Mouse (Mus musculus) CH12.LX (cell line): ENCODE measurements at regions not wholly inside any gene's neighbourhood (a gene's known extent, or its start where the extent isn't known, plus 50 kb on each side); places are given as distances from the start of the nearest gene placed in this dataset.

Experiments
- DNase-seq: peaks from one replicate; pipeline ENCODE4 v3.0.0-alpha.2; 2013; ENCODE audit errors: extremely low read depth
- H3K27ac ChIP-seq: 2 replicates; pipeline ENCODE4 v1.5.1; 2012; ENCODE audit warnings: low read depth, mild to moderate bottlenecking, control low read depth, moderate library complexity; ENCODE audit not compliant: insufficient read depth
- H3K27me3 ChIP-seq: replicated peaks from 2 replicates; pipeline ENCODE3; 2012; ENCODE audit warnings: inconsistent platforms
- H3K36me3 ChIP-seq, 2 experiments: replicated peaks in 1 of 2; 2 replicates each; pipeline versions ENCODE3 to v1.6.1; 2012; ENCODE audit warnings: inconsistent platforms in 1 of 2, low read length in 1 of 2, mild to moderate bottlenecking in 1 of 2, mixed read lengths in 1 of 2, moderate library complexity in 1 of 2; ENCODE audit not compliant: control insufficient read depth in 1 of 2, insufficient read depth in 1 of 2
- H3K4me1 ChIP-seq, 2 experiments: 2 replicates each; pipeline ENCODE4 v1.6.1; 2012; ENCODE audit warnings: inconsistent platforms in 1 of 2, moderate library complexity in 1 of 2; ENCODE audit not compliant: insufficient read depth in 2 of 2, control insufficient read depth in 1 of 2
- H3K4me2 ChIP-seq: 2 replicates; pipeline ENCODE4 v1.6.1; 2012; ENCODE audit warnings: low read depth, mild to moderate bottlenecking, control low read depth; ENCODE audit not compliant: poor library complexity, insufficient read depth, severe bottlenecking
- H3K4me3 ChIP-seq, 3 experiments: fragments of 150-350 bp in 1 of 3; sonication (generic) in 1 of 3; replicated peaks in 1 of 3; 2 replicates each; pipeline versions ENCODE3 to v1.5.1; 2011 to 2012; ENCODE audit warnings: low read depth in 2 of 3, low read length in 2 of 3, mild to moderate bottlenecking in 2 of 3, moderate library complexity in 2 of 3, control low read depth in 1 of 3, improper control_type of control experiment in 1 of 3, inconsistent platforms in 1 of 3, mixed read lengths in 1 of 3; ENCODE audit not compliant: poor library complexity in 1 of 3
- H3K79me2 ChIP-seq: replicated peaks from 2 replicates; pipeline ENCODE4 v1.6.1; 2012; ENCODE audit warnings: mild to moderate bottlenecking, moderate library complexity; ENCODE audit not compliant: control insufficient read depth, poor library complexity, insufficient read depth, severe bottlenecking; ENCODE audit errors: extremely low read depth
- H3K9ac ChIP-seq: 2 replicates; pipeline ENCODE4 v1.6.1; 2012; ENCODE audit warnings: low read depth, mild to moderate bottlenecking, control low read depth, moderate library complexity; ENCODE audit not compliant: insufficient read depth
- H3K9me3 ChIP-seq: replicated peaks from 2 replicates; pipeline ENCODE3; 2012; ENCODE audit warnings: low read length, inconsistent platforms, mixed read lengths
- CTCF ChIP-seq, 2 experiments: IDR thresholded peaks in 1 of 2; conservative IDR thresholded peaks in 1 of 2; 2 replicates each; pipeline ENCODE4 v1.5.1; 2011 to 2012; ENCODE audit warnings: low read depth in 2 of 2, low read length in 2 of 2, improper control_type of control experiment in 1 of 2, inconsistent platforms in 1 of 2, mild to moderate bottlenecking in 1 of 2, moderate library complexity in 1 of 2
- E2F4 ChIP-seq: IDR thresholded peaks from 2 replicates; pipeline ENCODE4 v1.6.1; 2011; ENCODE audit warnings: low read depth, low read length, improper control_type of control experiment; ENCODE audit not compliant: insufficient replicate concordance
- ELF1 ChIP-seq: IDR thresholded peaks from 2 replicates; pipeline ENCODE4 v1.6.1; 2014; ENCODE audit warnings: low read depth, mild to moderate bottlenecking, inconsistent platforms, low read length, improper control_type of control experiment
- EP300 ChIP-seq: IDR thresholded peaks from 2 replicates; pipeline ENCODE4 v1.6.1; 2011; ENCODE audit warnings: low read length, improper control_type of control experiment
- ETS1 ChIP-seq: conservative IDR thresholded peaks from 2 replicates; pipeline ENCODE4 v1.6.1; 2012; ENCODE audit warnings: low read depth, mild to moderate bottlenecking, inconsistent platforms, low read length, improper control_type of control experiment, moderate library complexity
- GABPA ChIP-seq: IDR thresholded peaks from 2 replicates; pipeline ENCODE4 v1.6.1; 2012; ENCODE audit warnings: low read depth, low read length, improper control_type of control experiment, inconsistent platforms; ENCODE audit not compliant: insufficient replicate concordance
- HCFC1 ChIP-seq: IDR thresholded peaks from 2 replicates; pipeline ENCODE4 v1.6.1; 2012; ENCODE audit warnings: low read depth, mild to moderate bottlenecking, inconsistent platforms, low read length, improper control_type of control experiment
- JUND ChIP-seq: conservative IDR thresholded peaks from 2 replicates; pipeline ENCODE4 v1.6.1; 2011; ENCODE audit warnings: low read depth, low read length, improper control_type of control experiment
- KAT2A ChIP-seq: IDR thresholded peaks from 2 replicates; pipeline ENCODE4 v1.6.1; 2012; ENCODE audit warnings: low read length, improper control_type of control experiment, inconsistent platforms; ENCODE audit not compliant: insufficient replicate concordance
- MAFK ChIP-seq: IDR thresholded peaks from 2 replicates; pipeline ENCODE4 v1.6.1; 2011; ENCODE audit warnings: low read length, improper control_type of control experiment; ENCODE audit not compliant: insufficient replicate concordance
- MAX ChIP-seq: IDR thresholded peaks from 2 replicates; pipeline ENCODE4 v1.6.1; 2011; ENCODE audit warnings: low read length, improper control_type of control experiment
- MAZ ChIP-seq: IDR thresholded peaks from 2 replicates; pipeline ENCODE4 v1.6.1; 2012; ENCODE audit warnings: low read depth, mild to moderate bottlenecking, inconsistent platforms, low read length, improper control_type of control experiment, moderate library complexity
- MEF2A ChIP-seq: IDR thresholded peaks from 2 replicates; pipeline ENCODE4 v1.6.1; 2014; ENCODE audit warnings: low read depth, mild to moderate bottlenecking, inconsistent platforms, low read length, improper control_type of control experiment, borderline replicate concordance
- MXI1 ChIP-seq: IDR thresholded peaks from 2 replicates; pipeline ENCODE4 v1.6.1; 2011; ENCODE audit warnings: mild to moderate bottlenecking, low read depth, low read length, improper control_type of control experiment
- NELFE ChIP-seq: IDR thresholded peaks from 2 replicates; pipeline ENCODE4 v1.6.1; 2011; ENCODE audit warnings: low read depth, low read length, improper control_type of control experiment
- NRF1 ChIP-seq: IDR thresholded peaks from 2 replicates; pipeline ENCODE4 v1.6.1; 2014; ENCODE audit warnings: low read depth, mild to moderate bottlenecking, inconsistent platforms, low read length, improper control_type of control experiment, moderate library complexity
- PAX5 ChIP-seq: IDR thresholded peaks from 2 replicates; pipeline ENCODE4 v1.6.1; 2012; ENCODE audit warnings: low read length, inconsistent platforms, mixed read lengths
- POLR2AphosphoS2 ChIP-seq: IDR thresholded peaks from 2 replicates; pipeline ENCODE4 v1.6.1; 2011; ENCODE audit warnings: low read depth, low read length, improper control_type of control experiment
- SIN3A ChIP-seq: IDR thresholded peaks from 2 replicates; pipeline ENCODE4 v1.6.1; 2012; ENCODE audit warnings: low read length, improper control_type of control experiment, inconsistent platforms
- TBP ChIP-seq: conservative IDR thresholded peaks from 2 replicates; pipeline ENCODE4 v1.6.1; 2011; ENCODE audit warnings: low read depth, low read length, improper control_type of control experiment
- TCF12 ChIP-seq: IDR thresholded peaks from 2 replicates; pipeline ENCODE4 v1.6.1; 2014; ENCODE audit warnings: low read depth, mild to moderate bottlenecking, inconsistent platforms, low read length, improper control_type of control experiment
- ZC3H11A ChIP-seq: IDR thresholded peaks from 2 replicates; pipeline ENCODE4 v1.6.1; 2012; ENCODE audit warnings: low read depth, mild to moderate bottlenecking, inconsistent platforms, low read length, improper control_type of control experiment
- ZKSCAN1 ChIP-seq: IDR thresholded peaks from 2 replicates; pipeline ENCODE4 v1.6.1; 2012; ENCODE audit warnings: low read depth, inconsistent platforms, low read length, improper control_type of control experiment, borderline replicate concordance
- ZMIZ1 ChIP-seq: IDR thresholded peaks from 2 replicates; pipeline ENCODE4 v1.6.1; 2012; ENCODE audit warnings: low read depth, mild to moderate bottlenecking, inconsistent platforms, low read length, improper control_type of control experiment
- ZNF384 ChIP-seq: IDR thresholded peaks from 2 replicates; pipeline ENCODE4 v1.6.1; 2012; ENCODE audit warnings: low read depth, low read length, improper control_type of control experiment, inconsistent platforms
- dilution Hi-C: fragments of 300-500 bp; cut with MboI; formaldehyde crosslinking; loops from 2 replicates; pipeline ENCODE4 v1.14.3; 2020; ENCODE audit warnings: low sequenced_read_pairs; ENCODE audit not compliant: extremely low pct_unique_long_range_greater_than_20kb, extremely low pct_ligation_motif_present
- in situ Hi-C: fragments of 300-500 bp; cut with MboI; formaldehyde crosslinking; loops from 3 replicates; pipeline ENCODE4 v1.14.3; 2019; ENCODE audit warnings: low sequenced_read_pairs, low pct_ligation_motif_present, low pct_unique_long_range_greater_than_20kb, mixed read lengths

DNA sequence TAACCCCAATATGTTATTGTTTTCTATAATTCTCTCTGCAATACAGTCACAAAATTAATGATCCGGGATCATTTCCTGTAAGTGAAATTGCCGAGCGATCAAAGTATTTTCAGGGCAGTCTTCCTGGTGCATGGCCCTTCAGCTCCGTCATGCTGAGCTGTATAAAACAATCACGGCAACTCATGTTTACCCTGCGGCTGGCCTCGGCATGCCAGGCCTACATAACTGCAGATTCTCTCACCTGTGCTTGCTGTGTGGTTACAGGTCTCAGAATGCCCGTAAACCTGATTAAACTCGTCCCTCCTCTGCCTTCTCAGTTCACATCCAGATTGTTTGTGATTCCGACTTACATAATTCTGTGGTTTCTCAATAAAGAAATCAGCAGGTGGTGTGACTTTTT, 181.2 kb upstream of the Lrig1 start:
- H3K4me2 ChIP-seq = no peak overlapping the region
- H3K9ac ChIP-seq = no peak overlapping the region
- H3K27ac ChIP-seq = no peak overlapping the region
- H3K9me3 ChIP-seq = no peaks in the 10 kb centered on the region
- no peaks in the 10 kb centered on the region for H3K36me3 ChIP-seq
- DNase-seq = no peak
- no peaks in the 10 kb centered on the region for H3K27me3 ChIP-seq
- no peak overlapping the region for H3K4me3 ChIP-seq
- TF ChIP-seq PAX5 (no peak), ZC3H11A (no peak), NELFE (no peak), MAFK (no peak), ZMIZ1 (no peak), MXI1 (no peak), MAX (no peak), CTCF (conservative IDR thresholded peaks at IDR 0.05 in 1 of 2, IDR thresholded peaks at IDR 0.05 in 1 of 2; ENCODE audit: low read depth in 2 of 2, low read length in 2 of 2) (no peak), EP300 (no peak), MEF2A (no peak), TCF12 (no peak), TBP (no peak), GABPA (no peak), ELF1 (no peak), MAZ (no peak)
- H3K79me2 ChIP-seq = no peaks in the 10 kb centered on the region
- in situ Hi-C loops = no loop called here
- no peaks in the 10 kb centered on the region for H3K4me1 ChIP-seq
- dilution Hi-C loops = no loop called here

- in situ Hi-C loops = no loop called here
These were observed 175.9 kb upstream of the Lrig1 start for GRCm38 (mm10) chr6:94875841-94876240.

More at GRCm38 (mm10) chr6:94875841-94876240, 175.9 kb upstream of the Lrig1 start:
- dilution Hi-C loops = no loop called here
- Histone ChIP-seq H3K27ac (no peak overlapping the region), H3K9me3 (no peaks in the 10 kb centered on the region), H3K4me1 (no peaks in the 10 kb centered on the region), H3K79me2 (no peaks in the 10 kb centered on the region), H3K27me3 (no peaks in the 10 kb centered on the region), H3K4me3 (no peak overlapping the region), H3K4me2 (no peak overlapping the region), H3K9ac (no peak overlapping the region), H3K36me3 (no peaks in the 10 kb centered on the region)
- TF ChIP-seq MEF2A (no peak), KAT2A (no peak), PAX5 (no peak), E2F4 (no peak), ZNF384 (no peak), ELF1 (no peak), MAZ (no peak), SIN3A (no peak), MXI1 (no peak), JUND (no peak), POLR2AphosphoS2 (no peak), HCFC1 (no peak), NRF1 (no peak), ZKSCAN1 (no peak), ETS1 (no peak)
- no peak for DNase-seq
